Mouse (Mus musculus): Measurements from ENCODE around the gene Ap2a1.
"Not testable (repeated sequence)": the region's sequence is repeated elsewhere in the genome, so short reads cannot be mapped to it uniquely, and the experiment has no call there.

Ap2a1 gene

GRCm38 (mm10) chr7:44895206-44895592 lies 34.1 kb downstream of the Ap2a1 start:
- no peak for DNase-seq (ENCODE audit: low spot score in 2 of 2)

GRCm38 (mm10) chr7:44894175-44894574 lies 35.1 kb downstream of the Ap2a1 start:
- no peak for DNase-seq (ENCODE audit: low spot score in 2 of 2)

- DNase-seq (ENCODE audit: low spot score in 2 of 2): no peak
These were observed 36.1 kb downstream of the Ap2a1 start for GRCm38 (mm10) chr7:44893197-44893596.

GRCm38 (mm10) chr7:44892276-44892921 lies 36.9 kb downstream of the Ap2a1 start, which contains the start of gene Med25:
Med25 (minus strand) TSS chr7:44892712.
- DNase-seq (ENCODE audit: low spot score in 2 of 2): peak; percentile 88 to 89

GRCm38 (mm10) chr7:44891611-44892010 lies 37.7 kb downstream of the Ap2a1 start:
- no peak for DNase-seq (ENCODE audit: low spot score in 2 of 2)

GRCm38 (mm10) chr7:44890737-44891136 lies 38.6 kb downstream of the Ap2a1 start:
- no peak for DNase-seq (ENCODE audit: low spot score in 2 of 2)

- DNase-seq (ENCODE audit: low spot score in 2 of 2): no peak
These were observed 39.1 kb downstream of the Ap2a1 start for GRCm38 (mm10) chr7:44890180-44890579.

GRCm38 (mm10) chr7:44888256-44889105 lies 40.8 kb downstream of the Ap2a1 start:
- no peak for DNase-seq (ENCODE audit: low spot score in 2 of 2)

GRCm38 (mm10) chr7:44886964-44887363 lies 42.3 kb downstream of the Ap2a1 start:
- DNase-seq (ENCODE audit: low spot score in 2 of 2): no peak

GRCm38 (mm10) chr7:44884637-44885036 lies 44.7 kb downstream of the Ap2a1 start:
- no peak for DNase-seq (ENCODE audit: low spot score in 2 of 2)

- no peak for DNase-seq (ENCODE audit: low spot score in 2 of 2)
These were observed 46.3 kb downstream of the Ap2a1 start for GRCm38 (mm10) chr7:44883036-44883435.

- no peak for DNase-seq (ENCODE audit: low spot score in 2 of 2)
These were observed 51.5 kb downstream of the Ap2a1 start for GRCm38 (mm10) chr7:44877833-44878232.

GRCm38 (mm10) chr7:44871774-44872173 lies 57.5 kb downstream of the Ap2a1 start:
- not testable (repeated sequence) for DNase-seq (ENCODE audit: low spot score in 2 of 2)

- DNase-seq (ENCODE audit: low spot score in 2 of 2): no peak
These were observed 58.1 kb downstream of the Ap2a1 start for GRCm38 (mm10) chr7:44871181-44871580.

- no peak for DNase-seq (ENCODE audit: low spot score in 2 of 2)
These were observed 58.7 kb downstream of the Ap2a1 start for GRCm38 (mm10) chr7:44870614-44871013.

GRCm38 (mm10) chr7:44869697-44870528 lies 59.4 kb downstream of the Ap2a1 start, which contains the start of gene Ptov1:
Ptov1 (minus strand) TSS chr7:44869788.
- DNase-seq (ENCODE audit: low spot score in 2 of 2): peak; percentile 92

GRCm38 (mm10) chr7:44868919-44869696 lies 60.2 kb downstream of the Ap2a1 start:
- DNase-seq (ENCODE audit: low spot score in 2 of 2): peak; percentile 73 to 76

GRCm38 (mm10) chr7:44868465-44868864 lies 60.8 kb downstream of the Ap2a1 start:
- no peak for DNase-seq (ENCODE audit: low spot score in 2 of 2)

- DNase-seq (ENCODE audit: low spot score in 2 of 2): no peak
These were observed 61.5 kb downstream of the Ap2a1 start for GRCm38 (mm10) chr7:44867802-44868201.

- DNase-seq (ENCODE audit: low spot score in 2 of 2): no peak
These were observed 62.1 kb downstream of the Ap2a1 start for GRCm38 (mm10) chr7:44867010-44867702.
